Comparison of ENCODE assay signal across 8 mouse cellular contexts in the genomic region with DNA sequence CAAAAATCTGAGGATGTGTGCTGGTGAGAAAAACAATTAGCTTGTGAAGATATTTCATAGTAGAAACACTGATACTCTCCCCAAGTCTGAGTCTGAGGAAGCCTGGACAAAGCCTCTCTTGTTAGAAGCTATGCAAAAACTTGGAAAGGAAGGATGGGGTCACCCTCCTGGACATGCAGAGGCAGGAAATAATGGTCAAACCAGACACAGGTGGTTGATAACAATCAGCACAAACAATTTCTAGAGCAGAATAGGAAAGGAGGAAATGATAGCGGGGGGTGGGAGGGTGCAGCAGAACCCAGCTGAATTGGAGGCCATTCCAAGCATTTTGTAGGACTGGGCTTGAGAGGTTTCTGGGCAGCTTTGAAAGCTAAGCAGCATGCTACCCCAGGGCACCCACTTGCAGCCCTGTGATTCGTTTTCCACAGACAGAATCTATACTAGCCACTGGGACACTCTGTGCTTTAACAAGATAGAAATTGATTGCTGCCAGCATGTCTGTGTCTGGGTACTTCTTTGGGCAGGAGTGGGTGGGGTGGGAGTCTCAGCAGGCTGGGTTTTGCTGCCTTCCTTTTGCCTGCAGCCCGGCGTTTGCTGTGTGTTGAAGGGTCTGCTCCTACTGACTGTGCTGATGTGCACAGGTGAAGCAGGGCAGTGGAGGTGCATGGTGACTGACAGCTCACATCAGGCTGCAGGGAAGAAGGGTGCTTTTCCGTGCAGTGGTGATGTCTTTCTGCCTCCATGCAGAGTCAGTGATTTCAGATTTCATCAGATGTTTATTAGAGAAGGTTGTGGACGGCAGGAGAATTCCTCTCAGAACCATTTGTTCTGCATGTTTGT. TPM values are rescaled to one million over a fixed set of nuclear protein-coding genes. Genes with fewer than 3 reads are reported as not detected.
DNase-seq lines count a peak whose midpoint lies in the region; ATAC-seq lines count a peak whose summit lies in the region.

No protein-coding gene starts in this region.

- H3K36me3 ChIP-seq in megakaryocyte, embryonic 14.5 days (replicated peaks; ENCODE audit: low read length): peaks cover 2% of the 10 kb centered on the region
- peaks cover 58% of the 10 kb centered on the region for H3K36me3 ChIP-seq in intestine, embryonic 14.5 days (ENCODE audit: control insufficient read depth, insufficient read depth, low read length)
- peaks cover 29% of the 10 kb centered on the region for H3K36me3 ChIP-seq in stomach, embryonic 14.5 days (ENCODE audit: control insufficient read depth, insufficient read depth, low read length)

- H3K4me1 ChIP-seq in megakaryocyte, embryonic 14.5 days: peaks cover 13% of the 10 kb centered on the region
- H3K4me1 ChIP-seq in intestine, embryonic 14.5 days (replicated peaks; ENCODE audit: control insufficient read depth, insufficient read depth, low read length): peaks cover 20% of the 10 kb centered on the region
- H3K4me1 ChIP-seq in stomach, embryonic 14.5 days (ENCODE audit: control insufficient read depth, insufficient read depth, low read length): peaks cover 13% of the 10 kb centered on the region

- H3K27me3 ChIP-seq in megakaryocyte, embryonic 14.5 days (replicated peaks): no peaks in the 10 kb centered on the region
- no peaks in the 10 kb centered on the region for H3K27me3 ChIP-seq in intestine, embryonic 14.5 days (replicated peaks; ENCODE audit: control insufficient read depth, insufficient read depth, low read length)
- H3K27me3 ChIP-seq in stomach, embryonic 14.5 days (ENCODE audit: control insufficient read depth, insufficient read depth, low read length): no peaks in the 10 kb centered on the region

- H3K27ac ChIP-seq in intestine, embryonic 14.5 days (ENCODE audit: low read depth): peak overlapping the region; percentile 71
- H3K27ac ChIP-seq in stomach, embryonic 14.5 days (ENCODE audit: low read length): peak overlapping the region; percentile 85

- 30% methylated on average over 6 of the region's 6 CpGs for WGBS in intestine, embryonic 14.5 days
- WGBS in stomach, embryonic 14.5 days: 20% methylated on average over 6 of the region's 6 CpGs

- no peaks in the 10 kb centered on the region for H3K9me3 ChIP-seq in megakaryocyte, embryonic 14.5 days
- H3K9me3 ChIP-seq in intestine, embryonic 14.5 days (ENCODE audit: control insufficient read depth, low read length): no peaks in the 10 kb centered on the region
- no peaks in the 10 kb centered on the region for H3K9me3 ChIP-seq in stomach, embryonic 14.5 days (ENCODE audit: control insufficient read depth, low read depth, low read length)

- 0 out of 2 replicates have a peak overlapping the region, but pooled peaks have one; percentile 2 for H3K4me2 ChIP-seq in intestine, embryonic 14.5 days (ENCODE audit: low read length)
- no peak overlapping the region for H3K4me2 ChIP-seq in stomach, embryonic 14.5 days (replicated peaks; ENCODE audit: low read depth, low read length)

- peak; percentile 13; the same call in 1 of the 2 replicates for ATAC-seq in frontal cortex, adult (ENCODE audit: low TSS enrichment)
- no peak for ATAC-seq in megakaryocyte, adult 5-6 weeks (ENCODE audit: poor library complexity, severe bottlenecking)
- no peak for ATAC-seq in intestine, embryonic 14.5 days (replicated peaks; ENCODE audit: low FRiP score, low TSS enrichment, low read depth)
- ATAC-seq in stomach, embryonic 14.5 days (ENCODE audit: insufficient number of reproducible peaks, insufficient read depth, low FRiP score, low read depth): peak; percentile 24; the same call in 1 of the 2 replicates

- H3K4me3 ChIP-seq in megakaryocyte, embryonic 14.5 days (replicated peaks): peak overlapping the region; percentile 29
- no peak overlapping the region for H3K4me3 ChIP-seq in intestine, embryonic 14.5 days (ENCODE audit: low read depth, low read length)
- H3K4me3 ChIP-seq in stomach, embryonic 14.5 days (ENCODE audit: low read depth, low read length): no peak overlapping the region

- no peak for DNase-seq in frontal cortex, postnatal 36 days (ENCODE audit: low spot score in 2 of 2)
- no peak for DNase-seq in intestine, embryonic 14.5 days (ENCODE audit: low spot score)
- DNase-seq in cerebellum, postnatal 36 days: no peak
- DNase-seq in adrenal gland, adult (ENCODE audit: inconsistent age in 2 of 2, low spot score in 1 of 2): no peak

- no peak overlapping the region for H3K9ac ChIP-seq in intestine, embryonic 14.5 days (ENCODE audit: low read length)
- H3K9ac ChIP-seq in stomach, embryonic 14.5 days (replicated peaks; ENCODE audit: low read depth, low read length): no peak overlapping the region

RNA-seq across cellular contexts. Expression of a gene that starts 33.3 kb away (rescaled TPM):
- polyA plus RNA-seq in megakaryocyte, embryonic 14.5 days (2012; ENCODE audit: insufficient read depth, low replicate concordance): 1.2 TPM in 1 of 2 replicates, not detected in the other
- total RNA-seq in megakaryocyte, adult 5-6 weeks (2015): 8.8 and 12.3 TPM in 2 replicates
- total RNA-seq in megakaryocyte, adult 5-6 weeks (2017): 1.7 and 2.9 TPM in 2 replicates
- polyA plus RNA-seq in intestine, embryonic 14.5 days (2014; fragmentation: Nextera tagmentation; extraction: Ambion mirVana): 27.8 and 28.5 TPM in 2 replicates
- polyA plus RNA-seq in stomach, embryonic 14.5 days (2014; fragmentation: Nextera tagmentation; extraction: Ambion mirVana): 30.2 and 32.6 TPM in 2 replicates

Comparison
In these comparisons a context has a peak if more than half of its experiments do, and no peak if none do; other contexts are left out.
1. ATAC-seq: peak in frontal cortex, adult (single experiment) and stomach, embryonic 14.5 days (single experiment); none in megakaryocyte, adult 5-6 weeks (single experiment) and intestine, embryonic 14.5 days (single experiment).
2. RNA of a gene that starts 33.3 kb away (polyA plus RNA-seq): 30.2 to 32.6 TPM in stomach, embryonic 14.5 days and 27.8 to 28.5 TPM in intestine, embryonic 14.5 days; 1.2 TPM in megakaryocyte, embryonic 14.5 days; every median in the first group is over 10 times any median in the second.